Mouse (Mus musculus) MEL (cell line): Measurements from ENCODE around the gene Hspa1a.

Experiments used
- BHLHE40 ChIP-seq: IDR thresholded peaks from 2 replicates; pipeline ENCODE4 v1.6.1; 2012; ENCODE audit warnings: low read depth, mild to moderate bottlenecking, inconsistent platforms, low read length, improper control_type of control experiment, borderline replicate concordance
- CTCF ChIP-seq, 3 experiments: IDR thresholded peaks in 2 of 3; conservative IDR thresholded peaks in 1 of 3; 2 replicates each; pipeline ENCODE4 v1.5.1; 2011 to 2012; ENCODE audit warnings: low read length in 3 of 3, low read depth in 2 of 3, mild to moderate bottlenecking in 2 of 3, improper control_type of control experiment in 1 of 3, inconsistent platforms in 1 of 3, mixed read lengths in 1 of 3, moderate library complexity in 1 of 3; ENCODE audit not compliant: control insufficient read depth in 1 of 3, insufficient read depth in 1 of 3, poor library complexity in 1 of 3, severe bottlenecking in 1 of 3
- E2F4 ChIP-seq: IDR thresholded peaks from 2 replicates; pipeline ENCODE4 v1.6.1; 2011; ENCODE audit warnings: low read depth, low read length, improper control_type of control experiment, borderline replicate concordance
- ELF1 ChIP-seq: IDR thresholded peaks from 2 replicates; pipeline ENCODE4 v1.6.1; 2014; ENCODE audit warnings: low read depth, mild to moderate bottlenecking, inconsistent platforms, low read length, improper control_type of control experiment, moderate library complexity
- GATA1 ChIP-seq: IDR thresholded peaks from 2 replicates; pipeline ENCODE4 v1.6.1; 2011; ENCODE audit warnings: low read depth, low read length, improper control_type of control experiment
- MAX ChIP-seq: IDR thresholded peaks from 2 replicates; pipeline ENCODE4 v1.6.1; 2011; ENCODE audit warnings: low read length, improper control_type of control experiment
- MYC ChIP-seq: IDR thresholded peaks from 2 replicates; pipeline ENCODE4 v1.6.1; 2011; ENCODE audit warnings: low read depth, mild to moderate bottlenecking, low read length, improper control_type of control experiment, moderate library complexity
- NELFE ChIP-seq: IDR thresholded peaks from 2 replicates; pipeline ENCODE4 v1.6.1; 2011; ENCODE audit warnings: low read depth, low read length, improper control_type of control experiment
- POLR2A ChIP-seq, 2 experiments: IDR thresholded peaks; 2 replicates each; pipeline ENCODE4 v1.6.1; 2011 to 2012; ENCODE audit warnings: low read length in 2 of 2, mild to moderate bottlenecking in 2 of 2, control low read depth in 1 of 2, improper control_type of control experiment in 1 of 2, low read depth in 1 of 2, moderate library complexity in 1 of 2; ENCODE audit not compliant: control insufficient read depth in 1 of 2, insufficient read depth in 1 of 2, poor library complexity in 1 of 2
- RAD21 ChIP-seq: IDR thresholded peaks from 2 replicates; pipeline ENCODE4 v1.6.1; 2011; ENCODE audit warnings: mild to moderate bottlenecking, low read depth, low read length, improper control_type of control experiment
- UBTF ChIP-seq: IDR thresholded peaks from 2 replicates; pipeline ENCODE4 v1.6.1; 2012; ENCODE audit warnings: low read depth, mild to moderate bottlenecking, inconsistent platforms, low read length, improper control_type of control experiment, moderate library complexity, borderline replicate concordance; ENCODE audit not compliant: insufficient read depth
- ZC3H11A ChIP-seq: IDR thresholded peaks from 2 replicates; pipeline ENCODE4 v1.6.1; 2012; ENCODE audit warnings: low read depth, mild to moderate bottlenecking, inconsistent platforms, low read length, improper control_type of control experiment
- ZMIZ1 ChIP-seq: IDR thresholded peaks from 2 replicates; pipeline ENCODE4 v1.6.1; 2012; ENCODE audit warnings: low read depth, mild to moderate bottlenecking, inconsistent platforms, low read length, improper control_type of control experiment, moderate library complexity
- ZNF384 ChIP-seq: IDR thresholded peaks from 2 replicates; pipeline ENCODE4 v1.6.1; 2012; ENCODE audit warnings: low read depth, mild to moderate bottlenecking, inconsistent platforms, low read length, improper control_type of control experiment

- TF ChIP-seq CTCF (IDR thresholded peaks at IDR 0.05 in 2 of 3, conservative IDR thresholded peaks at IDR 0.05 in 1 of 3; ENCODE audit: control insufficient read depth in 1 of 3, insufficient read depth in 1 of 3, low read depth in 2 of 3, low read length in 3 of 3, poor library complexity in 1 of 3, severe bottlenecking in 1 of 3) (peak; percentile 57 to 76 (median 62)), RAD21 (peak; percentile 37), ZMIZ1 (0 out of 2 replicates have a peak, but pooled peaks have one; percentile 35), E2F4 (peak; percentile 47; the same call in 1 of the 2 replicates), ZNF384 (no peak), ELF1 (peak; percentile 11; the same call in 1 of the 2 replicates), MAX (peak; percentile 75; the same call in 1 of the 2 replicates), MYC (peak; percentile 49; the same call in 1 of the 2 replicates), POLR2A (IDR thresholded peaks at IDR 0.05; ENCODE audit: control insufficient read depth in 1 of 2, insufficient read depth in 1 of 2, low read depth in 1 of 2, low read length in 2 of 2, poor library complexity in 1 of 2) (peak; percentile 39 to 66; a peak in 2 of 4 replicates), GATA1 (no peak), ZC3H11A (0 out of 2 replicates have a peak, but pooled peaks have one; percentile 22), BHLHE40 (peak; percentile 87), UBTF (0 out of 2 replicates have a peak, but pooled peaks have one; percentile 20), NELFE (peak; percentile 60)
These were observed 40.8 kb downstream of the Hspa1a start, which contains the start of gene Neu1 for GRCm38 (mm10) chr17:34931061-34931734.
